Mouse (Mus musculus) monocyte, adult 5-6 weeks (primary cell): ENCODE measurements around the gene Phyh. TPM values are rescaled to one million over a fixed set of nuclear protein-coding genes. Genes with fewer than 3 reads are reported as not detected.
A peak's percentile ranks its signal among the peaks of the same experiment; 100 is the strongest.

Experiments
- ATAC-seq: fragments of 153-309, 156-312 bp; replicated peaks from 2 replicates; pipeline ENCODE4 v1.8.0; 2017; ENCODE audit warnings: mild to moderate bottlenecking; ENCODE audit not compliant: low TSS enrichment, insufficient number of reproducible peaks, severe bottlenecking, poor library complexity, low FRiP score
- total RNA-seq: library from RNA; stranded (forward); fragments of 200-1000, 200-491, 200-594 nt; gene quantifications from 3 replicates; pipeline ENCODE4 v1.2.3, GENCODE M21; 2017

Gene Phyh
- total RNA-seq = 80.2 to 110 TPM (median 109 TPM) in 3 replicates

GRCm38 (mm10) chr2:4918860-4919739, at the start of gene Phyh:
TSS of gene Phyh (plus strand) at chr2:4919019.
- peak; percentile 76 for ATAC-seq

GRCm38 (mm10) chr2:4872740-4873139, 46.1 kb upstream of the Phyh start:
- 0 out of 2 replicates have a peak, but pooled peaks have one; percentile 36 for ATAC-seq

- no peak for ATAC-seq
Observed at GRCm38 (mm10) chr2:4873331-4873730, 45.5 kb upstream of the Phyh start.

- no peak for ATAC-seq
Observed at GRCm38 (mm10) chr2:4875090-4875489, 43.7 kb upstream of the Phyh start.

GRCm38 (mm10) chr2:4876131-4876530, 42.7 kb upstream of the Phyh start:
- ATAC-seq = no peak

GRCm38 (mm10) chr2:4880737-4881349, 38.0 kb upstream of the Phyh start:
- ATAC-seq = no peak

- ATAC-seq = 0 out of 2 replicates have a peak, but pooled peaks have one; percentile 34
Observed at GRCm38 (mm10) chr2:4881350-4882248, 37.2 kb upstream of the Phyh start, which contains the start of gene Sephs1. TSS of gene Sephs1 (plus strand) at chr2:4881564.

- no peak for ATAC-seq
Observed at GRCm38 (mm10) chr2:4882249-4882791, 36.5 kb upstream of the Phyh start.

GRCm38 (mm10) chr2:4883009-4883704, 35.7 kb upstream of the Phyh start:
- no peak for ATAC-seq

GRCm38 (mm10) chr2:4886896-4887295, 31.9 kb upstream of the Phyh start:
- ATAC-seq = no peak

- ATAC-seq = no peak
Observed at GRCm38 (mm10) chr2:4895598-4895997, 23.2 kb upstream of the Phyh start.

- no peak for ATAC-seq
Observed at GRCm38 (mm10) chr2:4896970-4897369, 21.8 kb upstream of the Phyh start.

- ATAC-seq = no peak
Observed at GRCm38 (mm10) chr2:4900624-4901023, 18.2 kb upstream of the Phyh start.

GRCm38 (mm10) chr2:4902346-4902745, 16.5 kb upstream of the Phyh start:
- no peak for ATAC-seq

- ATAC-seq = no peak
Observed at GRCm38 (mm10) chr2:4907120-4907519, 11.7 kb upstream of the Phyh start.

- no peak for ATAC-seq
Observed at GRCm38 (mm10) chr2:4907916-4908315, 10.9 kb upstream of the Phyh start.

- no peak for ATAC-seq
Observed at GRCm38 (mm10) chr2:4908771-4909315, 10.0 kb upstream of the Phyh start.

- no peak for ATAC-seq
Observed at GRCm38 (mm10) chr2:4909909-4910308, 8.9 kb upstream of the Phyh start.
